Mouse (Mus musculus): ENCODE measurements around the gene Gm10273. TPM values are rescaled to one million over a fixed set of nuclear protein-coding genes. Genes with fewer than 3 reads are reported as not detected.

The Gm10273 gene
- polyA plus RNA-seq (2014; fragmentation: Illumina TruSeq; extraction: RNeasy Lipid Tissue Mini Kit (QIAGEN cat#74804); ENCODE audit: low replicate concordance), result 5.9 TPM

GRCm38 (mm10) chr10:59395461-59395860 is at the start of gene Gm10273:
Gm10273 (plus strand) TSS chr10:59395632.

GRCm38 (mm10) chr10:59402899-59403792 is 7.7 kb downstream of the Gm10273 start, which contains the start of gene Pla2g12b:
Pla2g12b (plus strand) TSS chr10:59403660.

GRCm38 (mm10) chr10:59441735-59442134 is 46.3 kb downstream of the Gm10273 start, which contains the start of gene Oit3:
Oit3 (minus strand) TSS chr10:59441778.

Other genes starting within 250 kb of the Gm10273 start
- gene Sept10, start 173.8 kb upstream of the Gm10273 start, polyA plus RNA-seq (2014; fragmentation: Illumina TruSeq; extraction: RNeasy Lipid Tissue Mini Kit (QIAGEN cat#74804); ENCODE audit: low replicate concordance), result 20.7 TPM
- 38.4 TPM for gene Sowahc, start 173.7 kb upstream of the Gm10273 start, polyA plus RNA-seq (2014; fragmentation: Illumina TruSeq; extraction: RNeasy Lipid Tissue Mini Kit (QIAGEN cat#74804); ENCODE audit: low replicate concordance)
- 5.5 TPM for gene P4ha1, start 72.3 kb upstream of the Gm10273 start, polyA plus RNA-seq (2014; fragmentation: Illumina TruSeq; extraction: RNeasy Lipid Tissue Mini Kit (QIAGEN cat#74804); ENCODE audit: low replicate concordance)
- 30.6 TPM for gene Pla2g12b, start 8.0 kb downstream of the Gm10273 start, polyA plus RNA-seq (2014; fragmentation: Illumina TruSeq; extraction: RNeasy Lipid Tissue Mini Kit (QIAGEN cat#74804); ENCODE audit: low replicate concordance)
- gene Oit3, start 46.1 kb downstream of the Gm10273 start, polyA plus RNA-seq (2014; fragmentation: Illumina TruSeq; extraction: RNeasy Lipid Tissue Mini Kit (QIAGEN cat#74804); ENCODE audit: low replicate concordance), result 0.26 TPM
- not detected for gene Gm10322, start 220.4 kb downstream of the Gm10273 start, polyA plus RNA-seq (2014; fragmentation: Illumina TruSeq; extraction: RNeasy Lipid Tissue Mini Kit (QIAGEN cat#74804); ENCODE audit: low replicate concordance)
- 100 TPM for gene Mcu, start 221.1 kb downstream of the Gm10273 start, polyA plus RNA-seq (2014; fragmentation: Illumina TruSeq; extraction: RNeasy Lipid Tissue Mini Kit (QIAGEN cat#74804); ENCODE audit: low replicate concordance)

Data from small intestine, adult 10 weeks (tissue).